Mouse (Mus musculus): ENCODE results near the gene Ifngr2.

DNA sequence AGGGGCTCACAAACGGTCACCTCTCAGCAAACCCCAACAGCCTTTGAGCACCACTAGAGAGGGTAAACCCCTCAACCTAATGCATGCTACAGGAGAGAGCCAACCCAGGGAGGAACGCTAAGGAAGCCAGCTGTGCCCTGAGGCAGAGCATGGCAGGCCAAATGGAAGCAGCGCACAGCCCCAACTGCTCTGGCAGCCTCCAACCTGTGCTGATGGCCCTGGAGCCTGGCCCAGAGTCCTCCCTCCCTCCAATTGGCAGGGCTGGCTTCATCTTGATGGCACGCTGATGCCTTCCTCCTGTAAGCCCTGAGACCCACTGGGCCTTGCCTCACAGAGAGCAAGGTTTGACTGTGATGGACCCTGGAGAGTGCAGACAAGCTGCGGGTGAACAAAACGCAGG is 48.2 kb downstream of the Ifngr2 start:
- no peak for TF ChIP-seq CTCF (IDR thresholded peaks at IDR 0.05; ENCODE audit: low read depth)
- no peak for TF ChIP-seq EP300 (IDR thresholded peaks at IDR 0.05; ENCODE audit: low read depth)

All from heart, postnatal 0 days (tissue).